Mouse (Mus musculus) neural tube, embryonic 14.5 days (tissue): ENCODE data around the gene Llgl2. TPM values are rescaled to one million over a fixed set of nuclear protein-coding genes. Genes with fewer than 3 reads are reported as not detected.

Source experiments
- ATAC-seq: fragments of 200-750 bp; cut with Nextera tagmentation; 2 replicates; pipeline ENCODE4 v1.8.0; 2017; ENCODE audit warnings: low read depth, mild to moderate bottlenecking, moderate TSS enrichment, moderate library complexity
- H3K27ac ChIP-seq: fragments of 300-500 bp; sonication (generic); 2 replicates; pipeline ENCODE4 v1.5.1; 2014; ENCODE audit warnings: low read depth, mild to moderate bottlenecking, control low read depth, low read length, moderate library complexity, mixed read lengths
- H3K27me3 ChIP-seq: fragments of 300-500 bp; sonication (generic); 2 replicates; pipeline ENCODE4 v1.6.1; 2014; ENCODE audit warnings: low read length; ENCODE audit not compliant: control insufficient read depth, insufficient read depth
- H3K36me3 ChIP-seq: fragments of 300-500 bp; sonication (generic); 2 replicates; pipeline ENCODE4 v1.6.1; 2014; ENCODE audit warnings: low read length, mixed read lengths; ENCODE audit not compliant: control insufficient read depth, insufficient read depth
- H3K4me1 ChIP-seq: fragments of 300-500 bp; sonication (generic); 2 replicates; pipeline ENCODE4 v1.6.1; 2014; ENCODE audit warnings: low read length; ENCODE audit not compliant: control insufficient read depth, insufficient read depth
- H3K4me2 ChIP-seq: fragments of 300-500 bp; sonication (generic); 2 replicates; pipeline ENCODE4 v1.6.1; 2014; ENCODE audit warnings: mild to moderate bottlenecking, low read depth, low read length, control low read depth
- H3K4me3 ChIP-seq: fragments of 300-500 bp; sonication (generic); 2 replicates; pipeline ENCODE4 v1.5.1; 2014; ENCODE audit warnings: low read depth, low read length, control low read depth, mixed read lengths
- H3K9ac ChIP-seq: fragments of 300-500 bp; sonication (generic); replicated peaks from 2 replicates; pipeline ENCODE4 v1.6.1; 2014; ENCODE audit warnings: low read depth, mild to moderate bottlenecking, control low read depth, low read length, mixed read lengths
- H3K9me3 ChIP-seq: fragments of 300-500 bp; sonication (generic); 2 replicates; pipeline ENCODE4 v1.6.1; 2016; ENCODE audit warnings: low read length; ENCODE audit not compliant: control insufficient read depth
- WGBS: fragments of 180-500 bp; shearing (Covaris S2); extraction: QIAGEN DNeasy Blood & Tissue Kit; methylation state at CpG from one replicate; pipeline ENCODE4 v1.1.7; 2014; 5-methylcytosine and 5-hydroxymethylcytosine counted together
- polyA plus RNA-seq: library from polyadenylated mRNA; unstranded; fragments of >200 nt; fragmentation: Nextera tagmentation; extraction: Ambion mirVana; gene quantifications from 2 replicates; pipeline ENCODE4 v1.2.1, GENCODE M21; 2014

The Llgl2 gene
- polyA plus RNA-seq, 1 experiment from 2014 or later: 0.50 TPM

DNA sequence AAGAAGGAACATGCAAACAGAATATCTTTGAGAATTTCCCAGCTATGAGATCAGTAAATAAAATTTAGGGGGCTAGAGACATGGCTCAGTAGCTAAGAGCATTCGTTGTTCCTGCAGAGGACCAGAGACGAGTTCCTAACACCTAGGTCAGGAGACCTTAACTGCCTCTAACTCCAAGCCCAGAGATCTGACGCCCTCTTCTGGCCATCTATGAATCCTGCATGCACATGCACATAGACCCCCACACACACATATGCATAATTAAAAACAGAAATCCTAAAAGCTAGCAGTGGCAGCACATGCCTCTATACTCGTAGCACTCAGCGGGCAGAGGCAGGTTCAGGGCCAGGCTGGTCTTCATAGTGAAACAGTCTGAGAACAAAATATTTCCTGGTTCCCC, 52.6 kb downstream of the Llgl2 start:
- Histone ChIP-seq H3K36me3 (no peaks in the 10 kb centered on the region), H3K27me3 (no peaks in the 10 kb centered on the region), H3K4me2 (no peak overlapping the region), H3K4me3 (no peak overlapping the region), H3K9me3 (no peaks in the 10 kb centered on the region), H3K9ac (no peak overlapping the region), H3K27ac (no peak overlapping the region), H3K4me1 (no peaks in the 10 kb centered on the region)
- ATAC-seq: no peak
- WGBS: 86% methylated on average over 5 of the region's 5 CpGs

DNA sequence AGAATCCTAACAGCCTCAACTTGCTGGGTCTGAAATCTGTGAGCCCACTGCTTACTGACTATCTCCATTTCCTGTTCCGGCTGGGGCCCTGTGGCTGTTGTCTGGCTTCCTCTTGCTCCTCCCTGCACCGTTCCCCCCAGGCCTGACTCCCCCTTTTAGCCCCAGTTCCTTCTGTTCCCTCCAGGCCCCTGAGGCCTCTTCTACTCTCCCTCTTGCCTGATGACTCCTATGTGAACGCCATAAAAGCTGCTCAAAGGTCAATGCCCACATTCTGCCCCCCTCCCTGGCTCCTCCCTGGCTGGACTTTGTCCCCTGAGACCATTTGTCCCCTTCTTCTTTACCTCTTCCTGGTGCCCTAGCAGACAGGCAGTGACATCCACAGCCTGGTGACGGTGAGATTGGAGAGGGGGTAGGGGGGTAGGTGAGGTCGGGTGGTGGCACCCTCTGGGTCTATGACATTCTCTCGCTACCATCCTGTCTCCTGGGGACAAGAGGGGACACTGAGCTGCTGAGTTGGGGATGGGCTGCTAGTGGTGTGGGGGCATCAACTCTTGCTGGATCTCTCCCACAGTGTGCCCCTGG, 53.4 kb downstream of the Llgl2 start:
- H3K9me3 ChIP-seq: no peaks in the 10 kb centered on the region
- H3K27me3 ChIP-seq: no peaks in the 10 kb centered on the region
- no peaks in the 10 kb centered on the region for H3K36me3 ChIP-seq
- no peaks in the 10 kb centered on the region for H3K4me1 ChIP-seq
- ATAC-seq: no peak
- H3K27ac ChIP-seq: no peak overlapping the region
- no peak overlapping the region for H3K4me3 ChIP-seq
- 65% methylated on average over 6 of the region's 6 CpGs for WGBS
- H3K4me2 ChIP-seq: no peak overlapping the region
- no peak overlapping the region for H3K9ac ChIP-seq

DNA sequence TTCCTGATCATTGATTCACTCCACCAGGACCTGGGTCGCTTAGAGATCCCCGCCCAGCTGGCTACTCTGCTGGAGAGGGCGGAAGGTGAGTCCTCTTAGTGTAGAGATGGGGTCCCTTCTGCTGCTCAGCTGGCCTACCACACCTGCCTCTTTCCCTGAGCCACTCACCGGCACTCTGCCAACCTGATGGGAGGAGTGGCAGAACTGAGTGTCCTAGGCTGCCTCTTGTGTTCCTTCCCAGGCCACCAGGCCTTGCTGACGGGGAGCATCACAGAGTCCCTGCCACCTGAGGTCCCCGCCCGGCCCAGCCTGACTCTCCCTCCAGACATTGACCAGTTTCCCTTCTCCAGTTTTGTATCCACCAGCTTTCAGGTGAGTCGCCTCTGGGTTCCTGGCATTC, 54.2 kb downstream of the Llgl2 start:
- Histone ChIP-seq H3K27ac (no peak overlapping the region), H3K9ac (no peak overlapping the region), H3K27me3 (0 out of 2 replicates have a peak, but pooled peaks cover 4% of the 10 kb centered on the region), H3K36me3 (no peaks in the 10 kb centered on the region), H3K4me3 (no peak overlapping the region), H3K4me1 (no peaks in the 10 kb centered on the region), H3K4me2 (no peak overlapping the region), H3K9me3 (no peaks in the 10 kb centered on the region)
- WGBS: 83% methylated on average over 8 of the region's 8 CpGs
- ATAC-seq: no peak

DNA sequence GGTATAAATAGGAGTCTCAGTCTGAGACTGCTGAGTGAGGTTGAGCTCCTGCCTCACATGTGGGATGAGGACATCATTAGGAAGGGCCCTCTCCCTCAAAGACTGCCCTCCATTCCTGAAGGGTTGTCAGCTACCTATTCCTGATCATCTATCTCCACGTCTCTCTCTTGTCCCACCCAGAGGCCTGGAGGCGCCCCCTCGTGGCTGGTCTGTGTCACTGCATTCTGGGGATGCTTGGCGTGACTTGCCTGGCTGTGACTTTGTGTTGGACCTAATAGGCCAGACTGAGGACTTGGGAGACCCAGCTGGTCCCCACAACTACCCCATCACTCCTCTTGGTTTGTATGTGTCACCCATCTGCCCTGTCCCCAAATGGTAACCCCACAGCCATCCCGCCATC, 57.2 kb downstream of the Llgl2 start:
- no peak for ATAC-seq
- H3K4me3 ChIP-seq: no peak overlapping the region
- H3K4me2 ChIP-seq: no peak overlapping the region
- no peaks in the 10 kb centered on the region for H3K9me3 ChIP-seq
- no peak overlapping the region for H3K27ac ChIP-seq
- no peaks in the 10 kb centered on the region for H3K4me1 ChIP-seq
- H3K9ac ChIP-seq: no peak overlapping the region
- H3K27me3 ChIP-seq: 0 out of 2 replicates have a peak, but pooled peaks cover 4% of the 10 kb centered on the region
- 22% methylated on average over 5 of the region's 5 CpGs for WGBS
- no peaks in the 10 kb centered on the region for H3K36me3 ChIP-seq

DNA sequence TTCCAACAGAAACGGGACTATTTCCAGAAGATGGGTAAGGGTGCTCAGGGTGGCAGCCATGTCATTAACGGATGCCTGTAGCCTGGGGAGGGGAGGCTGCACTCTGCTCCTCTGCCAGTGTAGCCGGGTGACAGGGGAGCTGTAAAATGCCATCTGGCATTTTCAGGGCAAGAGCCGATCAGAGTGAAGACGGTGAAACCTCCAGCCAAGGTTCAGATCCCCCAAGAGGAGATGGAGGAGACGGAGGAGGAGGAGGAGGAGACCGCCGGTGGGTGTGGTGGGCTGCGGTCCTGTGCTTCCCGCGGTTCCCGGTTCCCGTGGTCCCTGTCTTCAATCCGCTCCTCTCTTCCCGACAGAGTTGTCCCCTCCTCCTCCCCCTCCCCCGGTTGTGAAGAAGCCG, 59.4 kb downstream of the Llgl2 start:
- H3K4me2 ChIP-seq: no peak overlapping the region
- ATAC-seq: no peak
- no peaks in the 10 kb centered on the region for H3K9me3 ChIP-seq
- 19% methylated on average over 13 of the region's 17 CpGs for WGBS
- no peaks in the 10 kb centered on the region for H3K4me1 ChIP-seq
- no peak overlapping the region for H3K4me3 ChIP-seq
- no peaks in the 10 kb centered on the region for H3K36me3 ChIP-seq
- H3K27me3 ChIP-seq: 0 out of 2 replicates have a peak, but pooled peaks cover 4% of the 10 kb centered on the region
- H3K27ac ChIP-seq: no peak overlapping the region
- H3K9ac ChIP-seq: no peak overlapping the region

DNA sequence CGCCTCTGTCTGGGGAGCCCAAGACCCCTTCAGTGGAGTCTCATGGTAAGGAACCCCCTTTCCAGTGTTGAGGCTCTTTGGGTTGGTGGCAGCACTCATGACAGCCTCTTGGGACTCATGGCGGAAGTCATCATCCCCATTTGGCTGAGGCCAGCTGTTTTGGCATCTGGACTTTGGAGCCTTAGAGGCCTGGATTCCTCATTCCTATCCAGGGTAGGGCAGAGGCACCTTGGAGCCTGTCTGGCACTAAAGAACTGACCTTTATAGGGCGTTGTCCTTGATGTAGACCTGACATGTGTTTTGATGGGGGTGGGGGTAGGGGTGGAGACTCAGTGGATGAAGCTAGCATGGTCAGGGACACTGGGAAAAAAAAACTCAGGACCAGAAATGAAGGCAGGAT, 60.5 kb downstream of the Llgl2 start:
- H3K27me3 ChIP-seq: 0 out of 2 replicates have a peak, but pooled peaks cover 4% of the 10 kb centered on the region
- no peaks in the 10 kb centered on the region for H3K9me3 ChIP-seq
- no peaks in the 10 kb centered on the region for H3K36me3 ChIP-seq
- H3K4me3 ChIP-seq: no peak overlapping the region
- H3K27ac ChIP-seq: no peak overlapping the region
- no peak for ATAC-seq
- H3K9ac ChIP-seq: no peak overlapping the region
- no peak overlapping the region for H3K4me2 ChIP-seq
- H3K4me1 ChIP-seq: no peaks in the 10 kb centered on the region
- 97% methylated on average over 3 of the region's 3 CpGs for WGBS

DNA sequence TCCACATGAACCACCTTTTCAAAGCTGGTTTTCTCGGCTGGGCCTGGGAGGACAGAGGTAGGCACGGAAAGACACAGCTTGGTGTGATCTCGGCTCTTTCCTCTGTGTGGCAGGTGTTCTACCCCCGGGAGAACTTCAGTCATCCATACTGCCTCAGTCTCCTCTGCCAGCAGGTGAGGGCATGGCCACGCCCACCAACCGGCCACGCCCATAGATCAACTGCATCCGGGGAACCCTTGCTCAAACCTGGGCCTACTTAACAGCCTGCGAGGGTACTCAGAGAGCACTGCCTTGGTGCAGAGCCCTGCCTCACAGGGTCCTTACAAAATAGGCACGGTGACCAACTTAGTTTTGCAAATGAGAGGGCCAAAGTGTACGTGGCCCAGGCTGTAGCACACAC, 61.4 kb downstream of the Llgl2 start:
- Histone ChIP-seq H3K9ac (no peak overlapping the region), H3K27ac (no peak overlapping the region), H3K4me3 (no peak overlapping the region), H3K36me3 (no peaks in the 10 kb centered on the region), H3K4me1 (no peaks in the 10 kb centered on the region), H3K9me3 (no peaks in the 10 kb centered on the region), H3K4me2 (no peak overlapping the region), H3K27me3 (0 out of 2 replicates have a peak, but pooled peaks cover 4% of the 10 kb centered on the region)
- ATAC-seq: no peak
- WGBS: 71% methylated on average over 11 of the region's 11 CpGs

DNA sequence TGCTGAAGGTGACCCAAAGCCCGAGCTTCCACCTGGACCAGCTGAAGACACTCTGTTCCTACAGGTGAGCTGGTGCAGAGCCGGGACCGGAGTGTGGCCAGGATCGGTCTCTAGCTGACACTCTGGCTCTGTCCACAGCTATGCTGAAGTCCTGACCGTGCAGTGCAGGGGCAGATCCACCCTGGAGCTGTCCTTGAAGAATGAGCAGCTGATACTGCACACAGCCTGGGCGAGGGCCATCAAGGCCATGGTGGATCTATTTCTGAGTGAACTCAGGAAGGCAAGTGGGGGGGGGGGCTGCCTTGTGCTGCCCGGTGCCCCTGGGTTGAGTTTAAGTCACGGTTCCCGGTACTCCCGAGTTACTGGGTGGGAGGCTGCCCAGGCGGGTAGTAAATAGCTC, 62.6 kb downstream of the Llgl2 start:
- Histone ChIP-seq H3K27ac (no peak overlapping the region), H3K36me3 (no peaks in the 10 kb centered on the region), H3K4me1 (no peaks in the 10 kb centered on the region), H3K27me3 (0 out of 2 replicates have a peak, but pooled peaks cover 4% of the 10 kb centered on the region), H3K4me3 (no peak overlapping the region), H3K4me2 (no peak overlapping the region), H3K9me3 (no peaks in the 10 kb centered on the region), H3K9ac (no peak overlapping the region)
- WGBS: 89% methylated on average over 11 of the region's 11 CpGs
- no peak for ATAC-seq

DNA sequence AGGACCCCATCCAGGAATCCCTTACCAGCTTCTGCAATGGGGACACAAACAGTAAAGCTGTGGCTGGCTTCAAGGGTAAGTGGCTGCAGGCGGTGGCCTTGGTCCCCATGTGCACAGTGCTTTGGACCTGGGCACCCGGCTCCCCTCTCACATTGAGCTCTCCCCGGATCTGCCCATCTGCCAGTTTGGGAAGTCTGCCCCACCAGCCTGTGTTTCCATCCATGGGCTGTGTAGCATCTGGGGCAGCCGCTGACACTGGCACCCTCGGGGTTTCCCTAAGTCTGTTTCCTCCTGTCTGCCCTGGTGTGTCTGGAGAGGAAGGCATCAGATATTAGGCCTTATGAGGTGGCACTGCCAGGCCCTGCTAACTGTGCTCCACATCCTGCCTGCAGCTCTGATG, 64.2 kb downstream of the Llgl2 start:
- H3K27me3 ChIP-seq: no peaks in the 10 kb centered on the region
- H3K27ac ChIP-seq: no peak overlapping the region
- H3K4me1 ChIP-seq: no peaks in the 10 kb centered on the region
- no peak for ATAC-seq
- WGBS: 74% methylated on average over 5 of the region's 5 CpGs
- H3K4me3 ChIP-seq: no peak overlapping the region
- no peak overlapping the region for H3K9ac ChIP-seq
- no peak overlapping the region for H3K4me2 ChIP-seq
- no peaks in the 10 kb centered on the region for H3K36me3 ChIP-seq
- no peaks in the 10 kb centered on the region for H3K9me3 ChIP-seq
